Mouse (Mus musculus): ENCODE measurements around the gene Ube2v1.
A peak's percentile ranks its signal among the peaks of the same experiment; 100 is the strongest.

Gene Ube2v1

DNA sequence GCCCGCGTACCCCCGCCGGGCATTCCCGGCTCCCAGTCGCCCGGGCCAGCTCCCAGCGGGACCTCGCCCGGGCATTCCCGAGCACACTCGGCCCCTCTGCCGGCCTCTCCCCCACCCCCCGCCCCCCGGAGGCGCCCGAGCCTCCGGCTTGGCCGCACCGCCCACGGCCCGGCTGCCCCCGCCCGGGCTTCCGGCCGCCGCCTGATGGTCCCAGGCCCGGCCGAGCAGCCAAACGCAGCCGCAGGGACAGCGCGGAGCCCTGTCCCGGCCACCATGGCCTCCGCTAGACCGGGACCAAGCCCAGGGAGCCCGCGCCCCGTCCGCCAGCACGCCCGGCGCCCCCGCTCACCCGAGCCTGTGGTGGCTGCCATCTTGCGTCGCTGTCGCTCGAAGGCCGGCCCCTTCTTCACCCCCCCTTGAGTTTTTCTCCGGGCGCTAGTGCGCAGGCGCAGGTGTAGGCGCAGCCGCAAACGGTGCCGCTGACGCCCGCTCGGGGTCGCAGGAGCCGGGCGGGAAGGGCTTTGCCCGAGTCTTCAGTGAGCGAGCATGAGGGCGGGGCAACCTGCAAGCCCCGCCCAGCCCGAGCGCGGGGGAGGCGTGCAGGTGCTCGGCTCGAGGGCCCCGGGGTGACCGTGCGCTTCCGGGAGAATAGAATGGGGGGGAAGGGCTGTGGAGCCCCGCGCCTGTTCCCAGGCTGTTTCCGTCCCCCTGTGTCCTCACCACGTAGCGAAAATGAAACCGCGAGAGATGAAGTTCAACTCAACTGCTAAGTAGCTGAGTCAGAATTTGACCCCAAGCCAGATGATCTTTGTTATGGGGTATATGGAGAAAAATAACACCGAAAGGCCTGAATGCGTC, at the start of gene Ube2v1:
Gene Ube2v1 (minus strand): TSS at position 505 of the 858 bp plus-strand sequence.
- peak; percentile 95 for DNase-seq (ENCODE audit: low read depth, low spot score)

DNA sequence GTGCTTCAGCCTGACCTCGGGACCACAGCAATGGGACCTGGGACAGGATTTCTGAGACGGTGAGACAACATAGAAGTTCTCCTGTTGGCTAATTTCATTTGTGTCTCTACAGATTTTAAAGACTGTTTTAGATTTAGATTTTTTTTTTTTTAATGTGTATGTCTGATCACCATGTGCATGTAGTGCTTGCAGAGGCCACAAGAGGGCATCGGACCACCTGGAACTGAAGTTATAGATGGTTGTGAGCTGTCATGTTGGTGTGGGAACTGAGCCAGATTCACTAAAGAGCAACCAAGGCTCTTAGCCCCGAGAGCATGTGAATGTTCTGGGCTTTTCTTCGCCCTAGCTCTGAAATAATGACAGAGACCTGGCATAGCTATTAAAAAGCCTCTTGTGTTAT, 48.8 kb upstream of the Ube2v1 start:
- peak; percentile 88 for DNase-seq (ENCODE audit: low read depth, low spot score)

DNA sequence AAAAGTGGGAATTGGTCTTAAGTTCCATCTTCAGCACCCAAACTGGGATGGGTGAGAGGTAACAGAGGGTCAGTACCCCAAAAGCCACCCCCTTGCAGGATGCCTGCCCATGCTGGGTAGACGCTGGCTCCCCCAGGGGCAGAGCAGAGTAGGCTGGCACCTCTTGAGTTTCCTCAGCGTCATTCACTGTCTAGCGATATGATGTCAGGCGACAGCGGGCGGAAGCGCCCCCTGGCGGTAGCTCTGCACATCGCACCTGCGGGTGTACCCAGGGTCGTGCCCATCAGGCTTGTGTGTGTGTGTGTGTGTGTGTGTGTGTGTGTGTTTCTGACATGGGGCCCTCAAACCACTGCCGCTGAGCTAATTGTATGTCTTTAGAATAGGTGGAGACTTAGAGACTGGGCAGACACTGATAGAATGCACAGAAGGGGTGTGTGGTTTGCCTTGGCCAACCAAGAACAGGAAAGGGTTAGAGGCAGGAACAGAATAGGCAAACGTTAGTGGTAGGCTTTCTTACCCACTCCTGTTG, 48.1 kb upstream of the Ube2v1 start:
- peak; percentile 72 for DNase-seq (ENCODE audit: low read depth, low spot score)

DNA sequence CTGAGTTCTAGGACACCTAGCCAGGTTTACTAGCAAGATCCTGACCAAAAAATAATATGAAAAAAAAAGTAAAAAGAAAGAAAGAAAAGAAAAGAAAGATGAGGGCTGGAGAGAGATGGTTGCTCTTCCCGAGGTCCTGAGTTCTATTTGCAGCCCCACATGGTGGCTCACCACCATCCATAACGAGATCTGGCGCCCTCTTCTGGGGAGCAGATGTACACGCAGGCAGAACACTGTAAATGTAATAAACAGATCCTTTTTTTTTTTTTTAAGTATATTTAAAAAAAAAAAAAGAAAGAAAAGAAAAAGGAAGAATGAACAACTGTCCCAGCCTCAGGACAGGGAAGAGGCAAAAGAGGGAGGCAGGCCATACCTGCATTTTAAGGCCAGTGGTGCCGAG, 46.7 kb upstream of the Ube2v1 start:
- DNase-seq (ENCODE audit: low read depth, low spot score): no peak

DNA sequence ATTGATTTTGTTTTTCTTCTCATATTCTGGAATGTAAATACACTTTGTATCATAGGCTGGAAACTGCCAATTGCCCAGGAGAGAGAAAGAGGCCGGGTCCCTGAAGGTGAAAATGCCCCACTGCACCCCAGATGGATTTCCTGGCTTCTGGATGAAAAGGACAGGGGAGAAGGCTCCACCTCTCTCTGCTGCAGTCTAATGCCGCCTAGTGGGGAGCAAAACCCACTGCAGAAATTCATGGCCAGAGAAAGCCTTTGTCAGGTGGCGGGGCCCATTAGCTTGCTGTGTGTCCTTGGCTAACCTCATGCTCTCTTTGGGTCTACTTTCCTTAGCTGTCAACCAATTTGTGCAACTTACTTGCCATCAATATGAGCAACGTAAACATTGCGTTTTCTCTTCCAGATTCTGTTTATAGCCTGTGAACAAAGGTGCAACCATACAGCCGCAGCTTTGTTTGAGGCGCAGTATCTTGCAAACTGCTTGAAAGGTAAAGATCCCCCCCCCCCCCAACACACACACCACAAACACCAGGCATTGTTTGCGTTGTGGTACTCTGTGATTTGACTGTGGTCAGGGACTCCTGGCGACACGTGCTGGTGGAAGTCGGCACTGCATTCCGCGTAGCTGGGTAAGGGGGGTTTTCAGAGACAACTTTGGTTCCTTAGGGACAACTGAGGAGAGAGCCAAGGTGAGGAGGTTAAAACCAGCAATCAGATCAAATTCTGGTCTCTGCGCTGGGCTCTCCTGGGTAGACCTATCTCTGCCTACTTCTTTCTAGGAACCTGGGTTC, 43.4 kb upstream of the Ube2v1 start:
- DNase-seq (ENCODE audit: low read depth, low spot score): peak; percentile 65

DNA sequence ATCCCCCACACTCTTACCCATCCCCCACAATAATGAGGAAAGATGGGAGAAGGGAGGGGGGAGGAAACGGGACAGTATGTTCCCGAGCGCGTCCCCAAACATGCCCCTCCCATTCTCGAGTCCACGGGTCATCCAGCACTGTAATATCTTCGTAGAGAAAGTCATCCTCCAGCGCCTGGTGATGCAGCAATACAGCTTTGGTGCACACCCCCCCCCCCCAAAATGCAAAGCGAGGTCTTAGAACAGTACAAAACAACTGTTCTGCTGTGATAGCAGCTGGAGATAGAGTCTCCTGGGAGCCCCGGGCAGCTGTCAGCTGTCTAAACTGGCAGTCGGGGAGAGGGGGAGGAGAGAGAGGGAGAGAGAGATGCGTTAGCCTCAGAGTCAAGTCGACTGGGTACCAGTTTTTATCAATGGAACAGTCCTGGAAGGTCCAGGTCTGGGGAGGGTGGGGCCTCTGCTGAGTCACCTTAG, 40.4 kb upstream of the Ube2v1 start:
- peak; percentile 48 for DNase-seq (ENCODE audit: low read depth, low spot score)

DNA sequence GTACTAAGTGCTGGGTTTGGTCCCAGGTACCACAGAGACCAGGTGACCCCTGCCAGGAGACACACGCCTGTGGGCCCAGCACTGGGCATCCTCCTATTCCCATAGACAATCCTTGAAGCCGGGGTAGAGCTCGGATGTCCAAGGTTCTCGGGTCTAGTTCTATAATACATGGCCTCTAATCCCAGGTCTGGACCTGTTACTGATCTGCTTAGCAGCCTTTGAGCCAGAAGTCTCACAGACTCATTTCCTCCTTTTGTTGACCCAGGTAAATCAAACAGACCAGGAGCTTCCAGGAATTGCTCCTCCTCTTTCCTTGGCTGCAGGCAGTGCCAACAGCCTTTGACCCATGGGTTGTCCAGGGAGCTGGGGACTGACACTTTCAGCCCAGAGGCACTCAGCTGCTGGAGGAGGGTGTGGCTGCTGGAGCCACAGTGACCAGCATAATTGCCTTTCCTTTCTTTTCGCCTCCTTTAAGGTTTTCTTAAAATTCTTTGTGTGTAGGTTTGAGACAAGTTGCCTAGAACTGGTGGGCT, 39.3 kb upstream of the Ube2v1 start:
- no peak for DNase-seq (ENCODE audit: low read depth, low spot score)

DNA sequence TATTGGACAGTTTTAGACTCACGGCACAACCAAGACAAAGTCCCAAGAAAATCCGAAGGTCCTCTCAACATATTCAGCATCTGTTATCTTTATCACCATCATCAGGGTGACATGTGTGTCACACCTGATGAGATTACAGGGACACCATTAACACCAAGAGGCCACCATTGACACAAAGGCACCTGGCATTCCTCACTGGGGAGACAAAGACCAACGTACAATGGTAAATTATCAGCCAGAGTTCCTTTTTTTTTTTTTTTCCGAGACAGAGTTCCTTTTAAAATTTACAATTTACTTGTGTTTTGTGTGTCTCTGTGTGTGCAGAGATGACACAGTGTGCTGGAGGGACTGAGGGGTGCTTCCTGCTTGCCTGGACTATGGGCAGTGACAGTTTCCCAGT, 37.5 kb upstream of the Ube2v1 start:
- DNase-seq (ENCODE audit: low read depth, low spot score): no peak

DNA sequence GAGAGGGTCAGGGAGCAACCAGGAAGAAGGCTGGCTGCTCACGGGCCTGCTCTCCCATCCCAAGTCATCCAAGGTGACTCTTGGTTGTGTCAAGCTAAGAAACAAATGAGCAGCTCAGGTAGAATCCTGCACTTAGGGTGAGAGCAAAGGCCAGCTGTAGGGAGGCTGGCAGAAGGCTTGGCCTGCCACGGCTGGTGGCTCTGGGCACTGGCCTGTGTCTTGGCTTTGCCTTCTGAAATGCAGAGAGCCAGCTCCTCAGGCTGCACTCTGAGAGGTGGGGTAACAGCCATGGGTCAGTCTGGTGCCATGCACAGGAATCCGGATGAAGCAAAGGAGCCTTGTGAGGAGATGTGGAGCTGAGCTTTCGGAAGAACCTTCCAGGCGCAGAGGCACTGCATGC, 36.5 kb upstream of the Ube2v1 start:
- no peak for DNase-seq (ENCODE audit: low read depth, low spot score)

DNA sequence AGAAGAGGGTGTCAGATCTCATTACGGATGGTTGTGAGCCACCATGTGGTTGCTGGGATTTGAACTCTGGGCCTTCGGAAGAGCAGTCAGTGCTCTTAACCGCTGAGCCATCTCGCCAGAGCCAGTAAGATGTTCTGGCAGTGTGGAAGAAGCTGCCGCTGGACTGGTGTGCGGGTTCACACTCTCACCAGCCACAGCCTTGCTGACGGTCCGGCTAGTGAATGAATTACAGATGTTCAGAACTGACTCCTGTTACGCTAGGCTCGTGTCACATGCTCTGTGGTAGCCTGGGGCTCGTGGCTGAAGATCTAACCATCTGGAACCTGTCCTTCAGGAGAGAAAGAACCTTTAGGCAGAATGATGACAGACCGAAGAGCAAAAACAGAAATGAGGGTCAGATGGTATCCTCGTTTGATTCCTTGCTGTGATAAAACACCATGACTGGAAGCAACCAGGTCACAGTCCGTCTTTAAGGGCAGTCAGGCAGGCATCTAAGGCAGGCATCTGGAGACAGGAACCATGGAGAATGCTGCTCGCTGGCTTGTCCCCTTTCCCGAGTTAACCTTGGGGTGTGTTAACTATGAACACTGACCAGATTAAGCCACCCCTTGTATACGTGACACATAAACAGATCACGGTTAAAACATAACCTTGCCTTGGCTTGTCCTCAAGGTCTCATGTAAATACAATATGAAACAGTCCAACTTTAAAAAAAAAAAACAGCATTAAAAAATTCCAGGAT, 34.2 kb upstream of the Ube2v1 start:
- DNase-seq (ENCODE audit: low read depth, low spot score): no peak

DNA sequence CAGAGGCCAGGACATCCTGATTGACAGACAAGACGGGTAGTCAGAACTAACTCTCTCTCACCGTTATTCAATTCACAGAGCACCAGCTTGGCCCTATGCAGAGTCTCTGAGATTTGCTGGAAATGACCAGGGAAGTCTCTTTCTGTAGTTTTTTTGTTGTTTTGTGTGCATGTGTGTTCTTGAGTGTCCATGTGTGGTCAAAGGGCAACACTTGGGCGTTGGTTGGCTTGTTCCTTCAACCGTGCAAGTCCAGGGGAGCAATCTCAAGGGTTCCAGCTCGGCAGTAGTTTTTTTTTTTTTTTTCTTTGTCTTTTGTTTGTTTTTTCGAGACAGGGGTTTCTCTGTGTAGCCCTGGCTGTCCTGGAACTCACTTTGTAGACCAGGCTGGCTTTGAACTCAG, 30.8 kb upstream of the Ube2v1 start:
- DNase-seq (ENCODE audit: low read depth, low spot score): no peak

DNA sequence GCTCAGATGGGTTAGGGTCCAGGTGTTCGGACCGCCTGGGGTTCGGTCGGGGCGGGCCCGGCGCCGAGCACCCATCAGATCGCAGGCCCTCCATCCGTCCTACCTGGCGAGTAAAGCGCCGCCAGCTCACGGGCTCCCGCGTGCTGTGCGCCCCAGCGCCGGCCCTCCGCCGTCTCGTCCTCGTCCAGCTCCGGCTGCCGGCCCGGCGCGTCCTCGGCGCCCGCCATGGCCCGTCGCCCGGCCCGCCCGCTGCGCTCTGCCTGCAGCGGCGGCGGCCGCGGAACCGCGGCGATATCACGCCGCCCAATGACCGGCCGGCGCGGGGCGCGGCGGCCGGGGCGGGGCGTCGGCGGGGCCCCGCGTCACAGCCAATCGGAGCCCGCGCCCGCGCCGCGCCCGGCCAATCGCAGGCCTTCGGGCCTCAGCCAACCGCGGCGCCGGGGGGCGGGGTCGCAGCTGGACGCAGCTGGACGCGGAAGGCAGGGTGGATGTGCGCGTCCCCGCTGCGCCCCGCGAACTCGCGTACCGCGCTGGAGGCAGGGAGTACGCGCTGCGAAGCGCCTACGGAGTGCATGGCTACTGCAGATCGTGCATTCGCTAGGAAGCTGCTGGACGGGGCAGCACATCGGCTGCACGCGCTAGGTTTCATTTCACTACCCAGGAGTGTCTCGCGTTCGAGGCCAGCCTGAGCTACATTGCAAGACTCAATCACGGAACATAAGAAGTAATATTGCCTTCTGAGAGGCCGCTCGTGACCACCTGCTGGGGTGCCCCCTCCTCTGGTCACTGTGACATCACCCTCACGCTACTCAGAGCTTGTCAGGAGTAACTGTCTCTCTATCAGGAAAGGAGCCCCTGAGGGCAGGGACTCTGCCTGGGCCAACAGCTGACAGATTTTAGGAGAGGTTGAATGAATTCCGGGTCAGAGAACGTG, 29.6 kb upstream of the Ube2v1 start, which contains the start of gene Gm20431:
Gene Gm20431 (minus strand): TSS at position 227 of the 934 bp plus-strand sequence.
- DNase-seq (ENCODE audit: low read depth, low spot score): peak; percentile 86

DNA sequence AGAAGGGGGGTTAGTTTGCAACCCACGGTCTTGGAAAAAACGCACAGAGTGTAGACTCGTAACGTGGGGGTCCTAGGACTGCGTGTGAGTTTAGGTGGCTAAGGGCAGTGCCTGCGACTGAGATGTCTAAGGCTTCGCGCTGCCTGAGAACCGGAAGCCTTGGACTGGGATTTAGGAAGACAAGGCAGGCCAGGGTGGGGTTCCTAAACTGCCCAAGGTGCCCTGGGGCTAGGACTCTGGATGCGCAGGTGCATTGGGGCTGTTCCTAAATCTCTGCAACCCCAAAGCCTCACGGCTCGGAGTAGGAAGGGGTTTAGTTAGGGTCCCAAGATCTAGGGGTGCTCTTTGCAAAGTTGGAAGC, 28.7 kb upstream of the Ube2v1 start:
- DNase-seq (ENCODE audit: low read depth, low spot score): peak; percentile 68

DNA sequence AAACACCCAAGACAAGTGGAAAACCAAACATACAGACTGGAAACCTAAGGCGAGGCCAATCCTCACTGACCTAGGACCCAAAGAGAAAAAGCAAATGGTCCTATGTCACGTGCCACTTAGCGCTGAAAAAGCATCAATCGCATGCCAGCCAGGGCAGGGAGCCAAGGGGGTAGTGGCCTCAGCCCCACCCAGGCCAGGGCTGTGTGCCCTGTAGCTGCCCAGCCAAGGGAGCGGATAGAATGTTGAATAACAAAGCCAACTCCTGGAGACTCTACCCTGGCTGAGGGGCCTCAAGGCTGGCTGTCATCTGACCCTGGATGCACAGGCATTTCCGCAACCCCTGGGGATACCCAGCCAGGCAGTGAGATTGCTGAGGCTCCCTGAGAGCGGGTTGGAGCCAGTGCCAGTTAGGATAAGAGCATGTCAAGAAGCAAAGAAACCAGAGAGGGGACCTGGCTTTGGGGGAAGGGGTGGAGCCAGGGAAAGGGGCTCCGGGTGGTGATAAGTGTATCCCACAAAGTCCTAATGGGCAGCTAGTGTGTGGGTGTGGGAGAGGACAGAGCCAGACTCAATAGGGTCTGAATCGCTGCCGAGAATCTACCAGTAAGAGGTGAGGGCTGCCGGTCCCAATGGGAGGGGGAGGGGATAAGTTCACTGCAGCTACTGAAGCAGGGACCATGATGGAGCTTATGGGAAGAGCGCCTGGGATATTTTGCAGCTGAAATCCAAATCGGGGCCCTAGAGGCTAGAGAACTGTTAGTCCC, 28.1 kb upstream of the Ube2v1 start:
- DNase-seq (ENCODE audit: low read depth, low spot score): peak; percentile 31

DNA sequence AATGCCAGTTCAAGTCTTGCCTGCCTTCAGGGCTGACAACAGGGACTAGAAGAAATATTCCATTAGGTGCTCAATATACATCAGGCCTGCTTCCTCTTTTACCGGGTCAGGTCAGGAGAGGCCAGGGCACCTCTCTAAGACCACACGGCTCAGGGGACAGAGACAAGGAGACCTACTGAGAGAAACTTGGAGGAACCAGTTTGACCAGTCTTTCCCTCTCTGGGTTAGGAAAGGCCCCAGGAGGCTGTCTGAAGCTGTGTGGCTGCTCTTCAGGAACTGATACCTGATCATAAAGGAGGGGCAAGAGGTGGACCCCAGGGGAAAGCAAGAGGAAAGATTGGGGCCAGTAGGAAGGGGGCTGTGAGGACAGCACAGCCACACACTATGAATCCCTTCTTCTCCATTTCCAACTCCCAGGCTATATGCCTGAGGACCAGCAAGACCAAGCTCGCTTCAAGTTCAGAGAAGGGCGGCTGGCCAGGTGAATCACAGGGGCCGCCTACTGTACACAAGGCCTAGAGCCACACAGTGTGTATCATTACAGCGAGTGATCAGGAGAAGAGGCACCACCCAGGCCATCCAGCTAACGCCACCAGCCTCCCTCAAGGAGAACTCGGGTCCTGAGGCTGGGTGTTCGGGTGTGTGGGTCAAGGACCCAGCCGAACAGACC, 27.4 kb upstream of the Ube2v1 start:
- no peak for DNase-seq (ENCODE audit: low read depth, low spot score)

DNA sequence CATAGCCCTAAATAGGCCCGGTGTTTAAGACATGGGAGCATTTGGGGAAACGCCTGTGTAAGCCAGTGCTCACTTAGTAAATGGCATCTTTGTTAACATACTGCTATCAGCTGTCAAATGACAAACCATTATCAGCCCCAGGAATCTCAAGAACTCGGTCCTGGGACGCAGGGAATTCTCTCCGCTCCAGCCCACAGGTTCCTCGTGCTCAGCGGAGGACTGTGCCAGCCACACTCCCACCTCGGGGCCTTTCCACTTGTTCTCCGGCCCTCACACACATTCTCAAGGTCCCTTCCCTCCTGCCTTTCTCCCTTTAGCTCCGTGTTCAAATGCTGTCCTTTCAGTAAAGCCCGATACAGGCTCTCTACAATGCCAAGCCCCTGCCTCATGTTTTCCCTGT, 26.8 kb upstream of the Ube2v1 start:
- no peak for DNase-seq (ENCODE audit: low read depth, low spot score)

DNA sequence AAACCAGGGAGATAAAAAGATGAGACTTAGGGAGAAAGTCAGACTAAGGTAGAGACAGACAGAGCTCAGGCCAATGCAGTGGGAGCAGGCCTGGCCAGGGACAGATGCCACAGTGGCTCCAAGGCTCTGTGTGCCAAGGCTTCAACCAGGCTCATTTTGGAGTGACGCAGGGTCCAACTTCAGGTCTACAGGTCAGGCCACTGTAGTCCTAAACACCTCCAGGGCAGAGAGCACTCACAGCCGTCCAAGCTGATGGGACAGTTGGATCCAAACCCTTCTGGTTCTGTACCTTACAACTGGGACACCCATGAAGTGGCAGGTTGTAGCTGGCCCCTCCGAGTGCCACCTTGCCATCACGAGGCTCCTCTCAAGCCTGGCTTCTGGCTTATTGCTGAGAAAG, 26.1 kb upstream of the Ube2v1 start:
- no peak for DNase-seq (ENCODE audit: low read depth, low spot score)

DNA sequence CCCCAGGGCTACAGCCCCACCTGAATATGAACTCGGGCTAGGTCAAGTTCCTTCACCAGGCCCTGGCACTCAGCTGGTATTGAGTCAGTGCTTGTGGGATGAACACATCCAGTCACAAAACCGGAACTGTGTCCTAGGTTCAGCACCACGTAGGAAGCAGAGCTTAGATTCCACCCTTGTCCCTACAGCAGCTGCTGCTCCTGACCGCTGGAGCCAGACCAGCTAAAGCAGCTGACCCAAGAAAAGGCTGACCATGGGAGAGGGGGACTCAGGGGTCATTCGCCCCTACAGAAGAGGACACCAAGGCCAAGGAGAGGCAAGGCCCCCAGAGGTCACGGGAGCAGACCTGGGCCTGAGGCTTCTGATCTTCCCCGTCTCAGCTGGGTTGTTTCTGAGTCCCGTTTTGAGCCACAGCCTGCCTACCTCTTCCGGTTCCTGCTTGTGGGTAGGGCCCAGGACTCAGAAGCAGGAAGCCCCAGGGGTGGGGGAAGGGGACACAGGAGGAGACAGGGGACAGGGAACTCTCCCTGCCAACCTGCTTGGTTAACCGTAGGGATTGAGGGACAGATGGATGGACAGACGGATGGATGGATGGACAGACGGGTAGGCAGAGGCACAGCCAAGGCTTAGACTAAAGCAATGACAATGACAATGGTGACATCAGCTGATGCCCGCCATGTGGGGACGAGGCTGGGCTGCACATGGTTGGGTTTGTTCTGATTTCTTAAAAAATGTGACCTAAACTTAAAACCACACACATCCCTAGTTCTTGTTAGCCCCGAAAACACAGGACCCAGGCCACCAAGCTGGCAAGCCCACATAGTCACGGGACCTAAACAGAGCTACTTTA, 25.0 kb upstream of the Ube2v1 start:
- DNase-seq (ENCODE audit: low read depth, low spot score): no peak
